Mouse (Mus musculus) spleen, adult 12 weeks (tissue): ENCODE measurements around the gene 4930470P17Rik.
"Not testable (repeated sequence)": the region's sequence is repeated elsewhere in the genome, so short reads cannot be mapped to it uniquely, and the experiment has no call there.

ENCODE experiments used
- DNase-seq: peaks from one replicate; pipeline ENCODE4 v3.0.0; 2022; ENCODE audit warnings: low spot score

The 4930470P17Rik gene

GRCm38 (mm10) chr2:170601917-170602316, at the start of gene 4930470P17Rik:
Gene 4930470P17Rik (minus strand): TSS chr2:170602017.
- DNase-seq = no peak

GRCm38 (mm10) chr2:170651483-170651882, 49.7 kb upstream of the 4930470P17Rik start:
- DNase-seq = no peak

GRCm38 (mm10) chr2:170648542-170648941, 46.7 kb upstream of the 4930470P17Rik start:
- DNase-seq = no peak

GRCm38 (mm10) chr2:170646201-170646600, 44.4 kb upstream of the 4930470P17Rik start:
- no peak for DNase-seq

DNA sequence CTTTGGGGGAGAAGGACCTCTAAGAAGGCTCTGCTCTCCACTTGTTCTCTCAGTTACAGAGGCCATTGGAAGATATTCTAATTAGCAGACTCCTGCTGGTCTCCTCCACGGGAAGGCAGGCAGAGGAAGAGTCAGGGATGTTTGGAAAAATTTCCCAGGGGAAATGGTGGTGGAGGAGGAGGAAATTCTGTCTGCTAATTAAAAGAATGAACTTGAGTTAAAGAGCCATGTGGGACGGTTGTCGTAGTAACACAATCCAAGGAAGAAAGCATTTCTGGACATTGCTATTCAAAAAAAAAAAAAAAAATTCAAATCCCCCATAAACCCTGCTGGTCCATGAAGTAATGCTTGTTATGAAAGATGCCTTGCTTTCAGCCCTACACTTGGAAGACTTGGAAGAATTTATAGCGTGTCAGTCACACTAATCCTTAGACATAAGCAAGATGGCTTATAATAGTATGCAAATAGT, 40.6 kb upstream of the 4930470P17Rik start:
- no peak for DNase-seq

DNA sequence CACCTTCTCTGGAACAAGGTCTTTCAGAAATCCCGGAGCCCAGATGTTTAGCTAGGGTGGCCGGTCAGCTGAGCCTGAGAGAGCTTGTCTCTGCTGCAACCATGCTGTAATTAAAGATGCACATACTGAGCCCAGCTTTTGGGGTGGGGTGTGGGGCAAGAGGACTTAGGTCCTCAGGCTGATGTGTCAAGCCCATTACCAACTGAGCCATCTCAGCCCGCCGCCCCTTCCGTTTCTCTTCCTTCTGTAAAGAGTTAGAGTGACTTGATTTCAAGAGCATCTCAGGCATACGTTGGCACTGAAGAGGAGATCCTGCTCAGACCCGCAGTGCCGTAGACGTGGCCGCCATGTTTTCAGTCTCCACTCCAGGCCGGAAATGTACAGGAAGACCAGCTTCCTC, 38.5 kb upstream of the 4930470P17Rik start:
- DNase-seq = no peak

GRCm38 (mm10) chr2:170638746-170639145, 36.9 kb upstream of the 4930470P17Rik start:
- DNase-seq = no peak

- DNase-seq = no peak
Measured at GRCm38 (mm10) chr2:170632998-170633622, 31.3 kb upstream of the 4930470P17Rik start.

DNA sequence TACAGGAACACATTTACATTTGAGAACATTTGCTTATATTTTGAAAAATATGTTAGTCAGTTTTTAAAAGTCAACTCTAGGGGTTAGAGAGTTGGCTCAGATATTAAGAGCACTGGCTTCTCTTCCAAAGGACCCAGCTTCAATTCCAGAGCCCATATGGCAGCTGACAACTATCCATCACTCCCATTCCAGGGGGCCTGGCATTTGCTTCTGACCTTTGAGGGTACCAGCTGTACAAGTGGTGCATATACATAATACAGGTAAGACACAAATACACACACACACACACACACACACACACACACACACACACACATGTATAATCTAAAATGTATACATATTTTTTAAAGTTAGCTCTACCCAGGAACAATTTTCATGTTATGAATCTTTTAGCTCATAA, 30.6 kb upstream of the 4930470P17Rik start:
- DNase-seq = no peak

- no peak for DNase-seq
Measured at GRCm38 (mm10) chr2:170631375-170631774, 29.6 kb upstream of the 4930470P17Rik start.

DNA sequence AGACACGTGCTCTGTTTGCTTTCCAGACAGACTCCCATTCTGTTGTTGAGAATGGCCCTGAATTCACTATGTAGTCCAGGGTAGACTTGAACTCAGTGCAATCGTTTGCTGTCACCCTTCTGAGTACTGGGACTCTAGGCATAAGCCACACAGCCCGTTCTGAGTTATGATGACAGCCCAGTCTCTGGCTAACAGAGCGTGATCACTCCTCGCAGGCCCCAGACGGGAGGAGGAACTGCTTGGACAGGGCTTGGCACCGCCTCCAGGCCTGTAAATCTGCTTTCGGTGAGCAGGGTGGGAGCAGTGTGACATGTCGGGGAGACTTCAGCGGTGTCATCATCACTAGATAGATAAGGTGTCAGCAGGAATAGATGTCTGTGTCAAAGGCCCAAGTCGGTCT, 28.7 kb upstream of the 4930470P17Rik start:
- no peak for DNase-seq

GRCm38 (mm10) chr2:170627991-170628390, 26.2 kb upstream of the 4930470P17Rik start:
- not testable (repeated sequence) for DNase-seq

GRCm38 (mm10) chr2:170624201-170624880, 22.5 kb upstream of the 4930470P17Rik start:
- DNase-seq = not testable (repeated sequence)

- DNase-seq = no peak
Measured at GRCm38 (mm10) chr2:170622985-170623384, 21.2 kb upstream of the 4930470P17Rik start.

DNA sequence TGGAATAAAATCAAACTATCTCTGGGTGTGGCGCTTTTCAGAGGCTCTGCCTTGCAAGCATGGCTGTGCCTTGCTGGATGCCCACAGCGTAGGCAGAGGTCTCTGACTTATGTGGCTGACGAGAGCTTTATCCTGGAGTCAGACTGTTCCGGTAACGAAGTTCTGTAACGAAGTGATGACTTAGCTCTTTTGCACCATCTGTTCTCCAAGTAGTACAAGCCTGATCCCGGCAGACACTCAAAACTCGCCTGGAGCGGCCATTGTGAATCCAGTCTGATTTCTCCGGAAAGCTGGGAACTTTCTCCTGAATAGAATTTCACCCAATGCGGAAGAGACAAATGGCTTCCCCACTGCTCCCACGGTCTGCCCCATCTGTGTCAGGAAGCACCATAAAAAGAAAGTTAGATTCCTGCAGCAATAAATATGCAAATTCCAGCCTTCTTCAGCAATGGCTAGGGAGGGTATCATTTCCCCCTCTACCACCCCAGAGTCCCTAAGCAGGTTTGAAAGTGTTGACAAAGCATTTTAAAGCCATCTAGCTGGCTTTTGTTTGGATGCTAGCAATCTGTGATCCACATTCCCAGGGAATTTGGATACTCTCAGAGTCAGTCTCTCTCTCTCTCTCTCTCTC, 17.2 kb upstream of the 4930470P17Rik start:
- DNase-seq = no peak

DNA sequence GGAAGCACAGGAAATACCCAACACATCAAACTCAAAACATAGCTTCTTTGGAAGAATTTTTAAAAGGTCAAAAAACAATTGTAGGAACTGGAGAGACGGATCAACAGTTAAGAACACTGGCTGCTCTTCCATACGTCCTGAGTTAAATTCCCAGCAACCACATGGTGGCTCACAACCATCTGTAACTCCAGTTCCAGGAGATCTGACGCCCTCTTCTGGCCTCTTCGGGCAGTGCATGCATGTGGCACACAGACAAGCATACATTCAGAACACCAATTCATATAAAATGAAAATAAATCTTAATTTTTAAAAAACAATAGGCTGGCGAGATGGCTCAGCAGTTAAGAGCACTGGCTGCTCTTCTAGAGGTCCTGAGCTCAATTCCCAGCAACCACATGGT, 10.0 kb upstream of the 4930470P17Rik start:
- DNase-seq = not testable (repeated sequence)

DNA sequence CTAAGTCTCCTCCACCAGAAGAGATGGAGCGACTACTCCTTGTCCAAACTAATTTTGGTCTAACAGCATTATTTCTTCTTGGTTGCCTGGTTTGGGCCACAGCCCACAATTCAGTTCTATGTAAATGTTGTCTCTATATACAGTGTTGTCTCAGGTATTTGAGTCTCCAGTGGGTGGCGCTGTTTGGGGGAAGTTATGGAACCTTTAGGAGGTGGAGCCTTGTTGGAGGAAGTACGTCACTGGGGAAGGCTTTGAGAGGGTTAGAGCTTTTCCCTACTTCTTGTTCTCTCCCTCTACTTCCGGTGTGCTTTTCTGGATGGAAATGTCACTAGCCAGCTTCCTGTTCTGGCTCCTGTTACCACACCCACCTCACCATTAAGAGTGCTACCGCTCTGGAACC, 646 bp downstream of the 4930470P17Rik start:
- DNase-seq = no peak

GRCm38 (mm10) chr2:170597586-170597985, 4.2 kb downstream of the 4930470P17Rik start:
- no peak for DNase-seq

DNA sequence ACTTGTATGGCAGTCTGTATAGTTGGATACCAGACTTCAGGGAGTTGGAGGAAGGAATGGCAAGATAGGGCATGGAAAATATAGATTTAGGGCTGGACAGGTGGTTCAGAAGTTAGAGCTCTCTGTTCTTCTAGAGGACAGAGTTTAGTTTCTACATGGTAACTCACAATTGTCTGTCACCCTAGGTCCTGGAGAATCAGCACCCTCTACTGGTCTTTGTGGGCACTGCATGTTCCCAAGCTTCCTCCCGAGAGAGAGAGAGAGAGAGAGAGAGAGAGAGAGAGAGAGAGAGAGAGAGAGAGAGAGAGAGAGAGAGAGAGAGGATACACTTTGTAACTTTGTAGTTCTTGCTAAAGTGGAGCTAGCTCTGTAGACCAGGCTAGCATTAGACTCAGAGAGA, 5.1 kb downstream of the 4930470P17Rik start:
- DNase-seq = no peak

- DNase-seq = no peak
Measured at GRCm38 (mm10) chr2:170592161-170592560, 9.7 kb downstream of the 4930470P17Rik start.

DNA sequence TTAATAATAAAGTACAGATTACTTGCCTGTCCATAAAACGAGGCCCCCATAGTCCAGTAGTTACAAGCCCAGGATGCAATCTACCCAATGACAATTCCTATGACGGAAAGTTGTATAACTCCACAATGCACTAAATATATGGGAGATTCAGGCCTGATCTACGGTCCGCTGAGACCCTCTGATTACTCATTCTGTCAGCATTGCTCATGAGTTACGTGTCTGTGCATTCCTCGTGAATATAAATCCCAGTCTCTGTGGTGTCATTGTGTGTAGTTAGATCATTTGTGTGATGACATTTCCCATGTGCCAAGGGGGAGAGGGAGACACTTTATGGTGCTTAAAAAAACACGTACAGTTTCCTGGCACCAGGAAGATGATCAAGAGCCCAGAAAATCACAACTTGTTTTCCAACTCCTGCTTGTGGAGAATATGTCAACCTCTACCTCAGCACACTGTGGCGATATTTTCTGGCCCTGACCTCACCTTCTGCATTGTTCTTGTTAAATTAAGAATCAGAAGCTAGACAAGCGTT, 13.4 kb downstream of the 4930470P17Rik start:
- DNase-seq = no peak

- no peak for DNase-seq
Measured at GRCm38 (mm10) chr2:170584678-170585077, 17.1 kb downstream of the 4930470P17Rik start.

GRCm38 (mm10) chr2:170579551-170579950, 22.3 kb downstream of the 4930470P17Rik start:
- no peak for DNase-seq
